Mouse (Mus musculus) spleen, adult 2 months (tissue): ENCODE data around the gene Gm20388. TPM values are rescaled to one million over a fixed set of nuclear protein-coding genes. Genes with fewer than 3 reads are reported as not detected.

ENCODE experiments used
- DNase-seq, 2 experiments: peaks; one replicate each; pipeline versions ENCODE4 v3.0.0 to v3.0.0-alpha.2; 2012 to 2021; ENCODE audit warnings: low spot score in 2 of 2, low read depth in 1 of 2
- H3K27ac ChIP-seq: fragments of 200-500 bp; 2 replicates; pipeline ENCODE4 v1.5.1; 2012; ENCODE audit warnings: low read length, inconsistent platforms; ENCODE audit not compliant: insufficient read depth
- H3K27me3 ChIP-seq: fragments of 200-500 bp; 2 replicates; pipeline ENCODE4 v1.6.1; 2012; ENCODE audit warnings: mild to moderate bottlenecking, moderate library complexity, low read length, inconsistent platforms; ENCODE audit not compliant: control insufficient read depth, insufficient read depth
- H3K36me3 ChIP-seq: fragments of 200-500 bp; 2 replicates; pipeline ENCODE4 v1.6.1; 2012; ENCODE audit warnings: mild to moderate bottlenecking, low read length, inconsistent platforms; ENCODE audit not compliant: control insufficient read depth, insufficient read depth
- H3K4me1 ChIP-seq: fragments of 200-500 bp; 2 replicates; pipeline ENCODE4 v1.6.1; 2011; ENCODE audit warnings: inconsistent platforms; ENCODE audit not compliant: control insufficient read depth, insufficient read depth, insufficient read length
- H3K4me3 ChIP-seq: fragments of 200-500 bp; 2 replicates; pipeline ENCODE4 v1.5.1; 2011; ENCODE audit warnings: mild to moderate bottlenecking, inconsistent platforms; ENCODE audit not compliant: insufficient read depth, insufficient read length; ENCODE audit errors: extremely low read depth
- CTCF ChIP-seq: fragments of 200-500 bp; IDR thresholded peaks from 2 replicates; pipeline ENCODE4 v1.5.1; 2011; ENCODE audit warnings: mild to moderate bottlenecking, inconsistent platforms; ENCODE audit not compliant: insufficient read depth, insufficient read length, insufficient replicate concordance; ENCODE audit errors: extremely low read depth
- POLR2A ChIP-seq: fragments of 200-500 bp; IDR thresholded peaks from 2 replicates; pipeline ENCODE4 v1.6.1; 2011; ENCODE audit warnings: low read depth, low read length, inconsistent platforms
- WGBS: fragments of 180-500 bp; shearing (Covaris S2); methylation state at CpG from one replicate; pipeline ENCODE4 v1.1.7; 2018; 5-methylcytosine and 5-hydroxymethylcytosine counted together
- polyA plus RNA-seq: library from polyadenylated mRNA; depleted of rRNA; stranded (reverse); fragments of >200 nt; gene quantifications from 2 replicates; pipeline ENCODE4 v1.2.3, GENCODE M21; 2012

Gm20388 gene
- polyA plus RNA-seq, 1 experiment = 26.1 TPM

DNA sequence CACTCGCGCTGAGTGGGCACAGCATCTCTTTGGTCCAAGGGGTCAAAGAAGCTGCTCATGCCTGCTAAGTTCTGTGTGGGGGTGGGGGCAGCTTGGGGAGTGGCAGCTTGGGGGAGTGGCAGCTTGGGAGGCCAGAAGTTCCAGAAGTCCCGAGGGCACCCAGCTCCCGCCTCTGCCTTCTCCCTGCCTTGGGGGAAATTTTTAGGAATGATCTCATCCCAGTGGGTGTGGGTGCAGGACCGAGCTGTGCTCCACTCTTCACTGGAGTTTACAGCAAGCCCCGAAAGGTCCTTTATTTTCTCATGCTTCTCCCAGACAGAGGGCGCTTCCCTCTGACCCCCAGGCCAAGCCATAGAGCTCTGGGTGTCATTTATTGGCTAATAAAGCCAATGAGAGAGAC lies 2126.6 kb downstream of the Gm20388 start:
- Histone ChIP-seq H3K27me3 (no peaks in the 10 kb centered on the region), H3K4me1 (no peaks in the 10 kb centered on the region), H3K27ac (no peak overlapping the region), H3K36me3 (no peaks in the 10 kb centered on the region), H3K4me3 (no peak overlapping the region)
- 89% methylated on average over 7 of the region's 7 CpGs for WGBS
- no peak for TF ChIP-seq POLR2A
- no peak for TF ChIP-seq CTCF
- no peak for DNase-seq

DNA sequence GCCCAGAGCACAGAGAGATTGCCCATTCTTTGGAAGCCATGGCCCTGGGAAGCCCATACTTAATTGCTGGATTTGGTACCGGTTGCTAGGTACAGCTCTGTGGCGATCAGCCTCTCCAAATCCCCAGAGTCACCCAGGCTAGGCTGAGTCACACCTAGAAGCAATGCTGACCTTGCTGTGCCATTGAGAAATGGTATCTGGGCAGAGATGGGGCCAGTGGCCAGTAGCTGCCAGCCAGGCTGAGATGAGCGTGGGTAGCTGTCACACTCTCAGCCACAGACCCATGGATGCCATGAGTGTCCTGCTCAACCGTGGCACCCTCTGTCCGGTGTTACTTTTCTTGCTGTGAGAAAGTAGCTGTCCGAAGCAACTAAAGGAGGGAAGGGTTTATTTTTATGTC lies 2127.4 kb downstream of the Gm20388 start:
- Histone ChIP-seq H3K27me3 (no peaks in the 10 kb centered on the region), H3K36me3 (no peaks in the 10 kb centered on the region), H3K4me3 (no peak overlapping the region), H3K4me1 (no peaks in the 10 kb centered on the region), H3K27ac (no peak overlapping the region)
- DNase-seq = no peak
- WGBS = 96% methylated on average over 6 of the region's 6 CpGs
- TF ChIP-seq CTCF (no peak), POLR2A (no peak)

DNA sequence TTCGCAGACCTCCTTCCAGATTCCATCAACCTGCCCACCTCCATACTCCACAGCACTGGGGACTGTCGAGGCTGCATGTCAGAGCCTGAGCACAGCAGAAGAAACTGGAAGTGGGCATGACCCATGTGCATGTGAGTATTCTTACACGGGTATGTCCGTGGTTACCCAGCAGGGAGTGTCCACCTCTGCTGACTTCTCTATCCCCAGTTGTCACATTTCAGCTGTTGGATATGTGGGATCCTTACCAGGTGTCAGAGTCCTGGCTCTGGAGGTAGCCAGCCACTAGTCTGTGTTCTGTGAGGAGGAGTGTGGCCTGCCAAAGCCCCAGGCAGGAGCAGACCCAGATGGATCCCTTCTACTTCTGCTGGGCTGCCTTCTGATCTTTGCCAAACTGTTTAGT lies 2128.8 kb downstream of the Gm20388 start:
- WGBS = 46% methylated on average over 4 of the region's 4 CpGs

DNA sequence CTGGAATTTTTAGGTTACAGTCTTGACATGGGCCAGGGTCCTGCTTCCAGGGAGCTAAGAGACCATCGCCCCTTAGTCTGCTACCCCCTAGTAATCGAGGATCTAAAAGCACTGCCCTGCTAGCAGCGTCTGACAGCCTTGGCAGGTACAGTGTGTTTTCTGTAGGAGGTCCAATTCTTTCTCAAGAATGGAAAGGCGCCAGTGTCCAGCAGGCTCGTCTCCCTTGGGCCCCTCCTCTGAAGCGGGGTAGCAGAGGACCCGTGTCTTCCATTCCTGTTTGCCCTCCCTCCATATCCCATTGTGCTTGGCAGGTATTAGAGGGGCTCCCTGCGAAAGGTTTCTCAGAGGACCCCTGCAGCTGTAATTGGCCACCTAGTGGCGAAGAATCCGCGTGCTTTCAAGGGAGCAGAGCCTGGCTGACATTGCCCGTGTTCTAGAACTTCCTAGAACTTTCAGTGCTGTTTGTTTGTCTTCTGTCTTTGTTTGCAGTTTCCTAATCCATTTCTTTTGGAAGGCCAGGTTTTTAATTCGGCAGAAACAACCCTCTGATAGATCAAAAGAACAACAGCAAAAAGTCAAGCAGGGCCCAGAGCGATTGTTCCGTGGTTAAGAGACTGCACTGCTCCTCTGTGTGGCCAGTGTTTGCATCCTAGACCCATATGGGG lies 2136.7 kb downstream of the Gm20388 start:
- 63% methylated on average over 15 of the region's 15 CpGs for WGBS
- DNase-seq = no peak
- Histone ChIP-seq H3K27ac (no peak overlapping the region), H3K27me3 (no peaks in the 10 kb centered on the region), H3K4me3 (no peak overlapping the region), H3K4me1 (no peaks in the 10 kb centered on the region), H3K36me3 (no peaks in the 10 kb centered on the region)
- no peak for TF ChIP-seq POLR2A
- no peak for TF ChIP-seq CTCF

More for the DNA sequence above, 2128.8 kb downstream of the Gm20388 start:
- H3K27ac ChIP-seq = no peak overlapping the region
- no peaks in the 10 kb centered on the region for H3K36me3 ChIP-seq
- no peak overlapping the region for H3K4me3 ChIP-seq
- DNase-seq = no peak
- H3K27me3 ChIP-seq = no peaks in the 10 kb centered on the region
- no peaks in the 10 kb centered on the region for H3K4me1 ChIP-seq
- no peak for TF ChIP-seq POLR2A
- no peak for TF ChIP-seq CTCF

DNA sequence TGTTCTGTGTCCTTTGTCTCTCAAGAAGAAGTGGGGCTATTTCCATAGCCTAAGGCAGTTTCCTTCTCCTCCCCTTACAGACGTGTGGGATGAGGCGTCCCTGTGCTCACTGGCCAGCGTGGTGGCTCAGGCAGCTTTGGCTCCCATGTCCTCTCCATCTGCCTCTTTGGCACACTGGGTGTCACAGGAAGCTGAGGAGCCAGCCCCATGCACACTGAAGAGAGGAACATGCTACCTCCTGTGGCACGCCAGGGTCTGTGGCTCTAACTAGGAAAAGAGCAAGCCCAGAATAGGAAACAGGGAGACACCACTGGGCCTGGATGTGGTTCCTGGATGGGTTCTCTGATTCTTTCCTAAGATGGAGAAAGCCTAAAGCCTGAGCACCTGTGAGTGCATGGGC lies 2138.6 kb downstream of the Gm20388 start:
- WGBS = 89% methylated on average over 4 of the region's 4 CpGs
- H3K36me3 ChIP-seq = no peaks in the 10 kb centered on the region
- H3K4me3 ChIP-seq = no peak overlapping the region
- H3K4me1 ChIP-seq = no peaks in the 10 kb centered on the region
- H3K27me3 ChIP-seq = no peaks in the 10 kb centered on the region
- TF ChIP-seq POLR2A = no peak
- TF ChIP-seq CTCF = no peak
- no peak for DNase-seq
- H3K27ac ChIP-seq = no peak overlapping the region

DNA sequence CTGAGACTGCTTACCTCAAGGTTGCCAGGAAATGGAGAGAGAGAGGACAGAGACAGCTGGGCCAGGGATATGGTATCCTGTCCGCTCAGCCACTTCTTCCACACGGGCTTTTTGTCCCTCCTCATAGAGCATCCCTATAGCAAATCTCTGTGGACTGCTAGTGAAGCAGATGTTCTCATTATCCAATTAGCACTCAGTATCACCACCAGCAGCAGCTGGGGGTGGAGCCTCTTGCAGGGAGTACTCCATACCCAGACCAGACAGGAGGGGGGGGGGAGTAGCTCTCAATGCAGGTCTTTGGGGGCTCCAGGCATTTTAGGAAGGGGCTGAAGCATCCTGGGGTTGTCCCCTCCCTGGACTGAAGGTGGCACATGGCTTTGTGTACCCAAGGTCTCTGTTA lies 2139.3 kb downstream of the Gm20388 start:
- H3K4me1 ChIP-seq = no peaks in the 10 kb centered on the region
- no peaks in the 10 kb centered on the region for H3K36me3 ChIP-seq
- H3K4me3 ChIP-seq = no peak overlapping the region
- 79% methylated on average over 2 of the region's 2 CpGs for WGBS
- TF ChIP-seq CTCF (no peak), POLR2A (no peak)
- no peaks in the 10 kb centered on the region for H3K27me3 ChIP-seq
- DNase-seq = no peak
- no peak overlapping the region for H3K27ac ChIP-seq

DNA sequence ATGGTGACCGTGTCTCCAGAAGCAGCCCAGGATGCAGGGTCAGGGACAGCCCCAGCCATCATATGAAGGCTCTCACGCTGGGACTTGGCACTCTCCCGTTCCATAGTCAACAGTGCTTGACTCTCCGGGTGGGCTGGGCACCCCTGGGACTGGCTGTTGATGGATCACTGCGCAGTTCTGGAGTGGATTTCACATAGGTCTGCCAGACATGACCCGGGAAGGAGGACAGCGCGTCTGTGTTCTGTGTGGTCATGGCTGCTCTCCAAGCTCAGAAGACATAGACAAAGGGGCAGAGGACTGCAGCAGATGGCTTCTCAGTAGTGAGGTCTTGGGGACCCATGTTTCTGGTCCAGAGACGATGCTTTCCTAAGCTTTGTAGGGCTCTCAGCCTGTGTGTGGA lies 2140.0 kb downstream of the Gm20388 start:
- no peak for DNase-seq
- WGBS = 94% methylated on average over 9 of the region's 9 CpGs
- TF ChIP-seq POLR2A (no peak), CTCF (no peak)
- Histone ChIP-seq H3K27ac (no peak overlapping the region), H3K4me1 (no peaks in the 10 kb centered on the region), H3K4me3 (no peak overlapping the region), H3K27me3 (no peaks in the 10 kb centered on the region), H3K36me3 (no peaks in the 10 kb centered on the region)
